Mouse (Mus musculus): ENCODE measurements around the gene Chrm2. TPM values are rescaled to one million over a fixed set of nuclear protein-coding genes. Genes with fewer than 3 reads are reported as not detected.

Gene Chrm2
- polyA plus RNA-seq, 1 experiment from 2014 or later: 2.8 TPM

- Histone ChIP-seq H3K4me3 (no peak overlapping the region), H3K36me3 (no peaks in the 10 kb centered on the region), H3K9ac (replicated peaks) (no peak overlapping the region), H3K4me1 (no peaks in the 10 kb centered on the region), H3K4me2 (replicated peaks) (no peak overlapping the region), H3K27me3 (no peaks in the 10 kb centered on the region), H3K27ac (replicated peaks) (no peak overlapping the region), H3K9me3 (no peaks in the 10 kb centered on the region)
- 75% methylated on average over 4 of the region's 4 CpGs for WGBS
- ATAC-seq (replicated peaks): no peak
These were observed 140.6 kb downstream of the Chrm2 start for GRCm38 (mm10) chr6:36528509-36528908.

- Histone ChIP-seq H3K9ac (replicated peaks) (no peak overlapping the region), H3K4me1 (no peaks in the 10 kb centered on the region), H3K27ac (replicated peaks) (no peak overlapping the region), H3K36me3 (no peaks in the 10 kb centered on the region), H3K4me3 (no peak overlapping the region), H3K4me2 (replicated peaks) (no peak overlapping the region), H3K27me3 (no peaks in the 10 kb centered on the region), H3K9me3 (no peaks in the 10 kb centered on the region)
- no peak for ATAC-seq (replicated peaks)
- WGBS: 76% methylated on average over 6 of the region's 6 CpGs
These were observed 153.4 kb downstream of the Chrm2 start for GRCm38 (mm10) chr6:36541247-36541646.

GRCm38 (mm10) chr6:36566886-36567285 is 179.0 kb downstream of the Chrm2 start:
- no peak for ATAC-seq (replicated peaks)

More at GRCm38 (mm10) chr6:36566886-36567285, 179.0 kb downstream of the Chrm2 start:
- H3K36me3 ChIP-seq: no peaks in the 10 kb centered on the region
- 42% methylated on average over 2 of the region's 2 CpGs for WGBS
- H3K9ac ChIP-seq (replicated peaks): no peak overlapping the region
- no peak overlapping the region for H3K27ac ChIP-seq (replicated peaks)
- H3K27me3 ChIP-seq: no peaks in the 10 kb centered on the region
- H3K4me2 ChIP-seq (replicated peaks): no peak overlapping the region
- H3K4me1 ChIP-seq: no peaks in the 10 kb centered on the region
- no peak overlapping the region for H3K4me3 ChIP-seq
- H3K9me3 ChIP-seq: no peaks in the 10 kb centered on the region

MicroRNA genes within 50 kb of the gene (microRNA counts, 519-probe panel; counts per million panel counts)
- 1,746 counts per million, percentile 12 among the panel's probes with 10 or more counts for microRNA mmu-miR-490

Small RNA genes within 50 kb of the gene (microRNA-seq; reads per million reads assigned to microRNA genes)
- 17.1 reads per million, percentile 31 among the genes with 10 or more reads in this experiment for gene Mir490

Data from forebrain, embryonic 15.5 days (tissue).